Mouse (Mus musculus) heart, adult 8-10 months (tissue): ENCODE measurements around the gene Chrm3. TPM values are rescaled to one million over a fixed set of nuclear protein-coding genes. Genes with fewer than 3 reads are reported as not detected.

Source experiments
- DNase-seq: peaks from one replicate; pipeline ENCODE4 v3.0.0; 2022; ENCODE audit warnings: low spot score
- total RNA-seq, 4 experiments: library from RNA; stranded (reverse); gene quantifications; 2 replicates each; pipeline ENCODE4 v1.2.4; 2022

Chrm3 gene
- total RNA-seq, 4 experiments from 2014 or later: 0.78 to 1.8 (median 1.2) TPM

- no peak for DNase-seq
Measured at GRCm38 (mm10) chr13:10068927-10069580, 291.6 kb downstream of the Chrm3 start.

GRCm38 (mm10) chr13:10066829-10067618 is 293.6 kb downstream of the Chrm3 start:
- DNase-seq: no peak

- DNase-seq: no peak
Measured at GRCm38 (mm10) chr13:10065776-10066175, 294.9 kb downstream of the Chrm3 start.

- DNase-seq: no peak
Measured at GRCm38 (mm10) chr13:10062681-10063080, 298.0 kb downstream of the Chrm3 start.

- DNase-seq: no peak
Measured at GRCm38 (mm10) chr13:10058993-10059392, 301.7 kb downstream of the Chrm3 start.

- no peak for DNase-seq
Measured at GRCm38 (mm10) chr13:10057644-10058198, 302.9 kb downstream of the Chrm3 start.

GRCm38 (mm10) chr13:10054086-10054485 is 306.6 kb downstream of the Chrm3 start:
- no peak for DNase-seq

- no peak for DNase-seq
Measured at GRCm38 (mm10) chr13:10053301-10053889, 307.3 kb downstream of the Chrm3 start.

GRCm38 (mm10) chr13:10045651-10046350 is 314.8 kb downstream of the Chrm3 start:
- peak; percentile 29 for DNase-seq

- DNase-seq: no peak
Measured at GRCm38 (mm10) chr13:10044084-10044483, 316.6 kb downstream of the Chrm3 start.

GRCm38 (mm10) chr13:10033570-10034399 is 326.9 kb downstream of the Chrm3 start:
- DNase-seq: no peak

- no peak for DNase-seq
Measured at GRCm38 (mm10) chr13:10031547-10031946, 329.1 kb downstream of the Chrm3 start.

GRCm38 (mm10) chr13:10029944-10030343 is 330.7 kb downstream of the Chrm3 start:
- DNase-seq: no peak

GRCm38 (mm10) chr13:10025134-10025533 is 335.5 kb downstream of the Chrm3 start:
- no peak for DNase-seq

GRCm38 (mm10) chr13:10023112-10023511 is 337.5 kb downstream of the Chrm3 start:
- no peak for DNase-seq

- no peak for DNase-seq
Measured at GRCm38 (mm10) chr13:10019252-10019651, 341.4 kb downstream of the Chrm3 start.

- peak; percentile 8 for DNase-seq
Measured at GRCm38 (mm10) chr13:10002916-10003315, 357.7 kb downstream of the Chrm3 start.

- DNase-seq: no peak
Measured at GRCm38 (mm10) chr13:9997664-9998328, 362.9 kb downstream of the Chrm3 start.

GRCm38 (mm10) chr13:9995852-9996251 is 364.8 kb downstream of the Chrm3 start:
- no peak for DNase-seq

- DNase-seq: no peak
Measured at GRCm38 (mm10) chr13:9993571-9993970, 367.1 kb downstream of the Chrm3 start.
